Mouse (Mus musculus) ZHBTc4 (cell line): Measurements from ENCODE around the gene Cngb1.

Experiments used
- DNase-seq: peaks from one replicate; pipeline ENCODE4 v3.0.0-alpha.2; 2011; ENCODE audit warnings: low read depth, low spot score

Gene Cngb1

GRCm38 (mm10) chr8:95201491-95201890, 104.9 kb downstream of the Cngb1 start:
- DNase-seq, result no peak

GRCm38 (mm10) chr8:95200001-95200405, 106.4 kb downstream of the Cngb1 start:
- DNase-seq, result peak; percentile 42

GRCm38 (mm10) chr8:95195728-95196127, 110.7 kb downstream of the Cngb1 start:
- no peak for DNase-seq

GRCm38 (mm10) chr8:95191497-95192175, 114.7 kb downstream of the Cngb1 start:
- DNase-seq, result peak; percentile 59
